Comparison of ENCODE assay signal across 10 mouse cellular contexts in the genomic region with DNA sequence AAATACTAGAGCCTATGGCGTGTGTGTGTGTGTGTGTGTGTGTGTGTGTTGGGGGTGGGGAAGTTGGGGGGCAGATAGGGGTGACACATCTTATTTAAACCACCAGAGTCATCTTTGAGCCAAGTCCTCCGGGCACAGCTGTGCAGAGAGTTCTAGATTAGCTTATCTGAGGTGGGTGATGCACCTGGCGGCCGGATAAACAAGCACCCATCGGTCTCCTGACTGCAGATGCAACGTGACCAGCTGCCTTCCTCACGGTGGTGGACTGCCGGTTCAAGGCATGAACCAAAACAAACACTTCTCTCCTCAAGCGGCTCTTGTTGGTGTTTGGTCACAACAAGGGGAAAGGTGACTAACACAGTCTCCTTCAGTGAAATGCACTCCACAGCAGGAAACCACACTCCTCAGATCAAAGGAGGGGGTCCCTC. TPM values are rescaled to one million over a fixed set of nuclear protein-coding genes. Genes with fewer than 3 reads are reported as not detected.
DNase-seq lines count a peak whose midpoint lies in the region; ATAC-seq and TF ChIP-seq lines count a peak whose summit lies in the region.
"Had no signal": no experiment of that assay in that cellular context is flagged by ENCODE, and none has a peak within 500 bp of the region (broad histone marks: within the 10 kb centered on the region; RNA-seq: fewer than 3 reads in every experiment).

No protein-coding gene starts in this region.

- H3K4me2 ChIP-seq in liver, embryonic 13.5 days: peak overlapping the region; percentile 33
- H3K4me2 ChIP-seq in neural tube, embryonic 15.5 days: no peak overlapping the region
- no peak overlapping the region for H3K4me2 ChIP-seq in hindbrain, embryonic 14.5 days (replicated peaks)
- H3K4me2 ChIP-seq: limb, embryonic 15.5 days had no signal

- H3K27me3 ChIP-seq in liver, embryonic 13.5 days: no peaks in the 10 kb centered on the region
- no peaks in the 10 kb centered on the region for H3K27me3 ChIP-seq in neural tube, embryonic 15.5 days (replicated peaks)
- no peaks in the 10 kb centered on the region for H3K27me3 ChIP-seq in hindbrain, embryonic 14.5 days (ENCODE audit: control insufficient read depth, insufficient read depth, low read length)
- H3K27me3 ChIP-seq: limb, embryonic 15.5 days had no signal

- no peak for TF ChIP-seq POLR2A in olfactory bulb, adult 2 months (IDR thresholded peaks at IDR 0.05; ENCODE audit: insufficient read depth, low read depth, low read length)

- peak; percentile 74 for ATAC-seq in erythroblast, adult 5-6 weeks (replicated peaks; ENCODE audit: low FRiP score, poor library complexity, severe bottlenecking)
- ATAC-seq in liver, embryonic 13.5 days (ENCODE audit: low read depth): peak; percentile 70
- no peak for ATAC-seq in neural tube, embryonic 15.5 days (ENCODE audit: low FRiP score)
- ATAC-seq in frontal cortex, adult (ENCODE audit: low TSS enrichment): no peak
- no peak for ATAC-seq in hindbrain, embryonic 14.5 days (ENCODE audit: low FRiP score)

- no peak for TF ChIP-seq CTCF in olfactory bulb, adult 2 months (IDR thresholded peaks at IDR 0.05; ENCODE audit: insufficient read depth, low read depth, low read length)

- no peaks in the 10 kb centered on the region for H3K9me3 ChIP-seq in liver, embryonic 13.5 days (replicated peaks)
- H3K9me3 ChIP-seq in neural tube, embryonic 15.5 days (replicated peaks): no peaks in the 10 kb centered on the region
- H3K9me3 ChIP-seq in hindbrain, embryonic 14.5 days (ENCODE audit: control insufficient read depth, low read length): no peaks in the 10 kb centered on the region
- H3K9me3 ChIP-seq: limb, embryonic 15.5 days had no signal

- no peaks in the 10 kb centered on the region for H3K36me3 ChIP-seq in liver, embryonic 13.5 days
- no peaks in the 10 kb centered on the region for H3K36me3 ChIP-seq in neural tube, embryonic 15.5 days
- no peaks in the 10 kb centered on the region for H3K36me3 ChIP-seq in hindbrain, embryonic 14.5 days (replicated peaks; ENCODE audit: control insufficient read depth, insufficient read depth)
- H3K36me3 ChIP-seq: limb, embryonic 15.5 days had no signal

- H3K27ac ChIP-seq in liver, embryonic 13.5 days: peak overlapping the region; percentile 73
- peak overlapping the region; percentile 22; the same call in 1 of the 2 replicates for H3K27ac ChIP-seq in olfactory bulb, adult 2 months (ENCODE audit: insufficient read depth, low read depth, low read length)
- H3K27ac ChIP-seq in neural tube, embryonic 15.5 days (replicated peaks): no peak overlapping the region
- H3K27ac ChIP-seq in hindbrain, embryonic 14.5 days: no peak overlapping the region
- H3K27ac ChIP-seq: limb, embryonic 15.5 days had no signal

- H3K9ac ChIP-seq in liver, embryonic 13.5 days: no peak overlapping the region
- H3K9ac ChIP-seq in neural tube, embryonic 15.5 days (replicated peaks): no peak overlapping the region
- H3K9ac ChIP-seq in hindbrain, embryonic 14.5 days: no peak overlapping the region
- H3K9ac ChIP-seq: limb, embryonic 15.5 days had no signal

- 9% methylated on average over 9 of the region's 9 CpGs for WGBS in liver, embryonic 13.5 days (ENCODE audit: insufficient replicate concordance)
- WGBS in olfactory bulb, adult 2 months: 64% methylated on average over 9 of the region's 9 CpGs
- WGBS in neural tube, embryonic 15.5 days: 75% methylated on average over 9 of the region's 9 CpGs
- 75% methylated on average over 9 of the region's 9 CpGs for WGBS in hindbrain, embryonic 14.5 days

- DNase-seq in B cell, adult 2 months: peak; percentile 67 to 76
- peak; percentile 73 for DNase-seq in liver, embryonic 13.5 days
- DNase-seq in gastrocnemius, postnatal 25 days: no peak
- DNase-seq in hindbrain, embryonic 14.5 days (ENCODE audit: low spot score): no peak
- DNase-seq: heart, adult 18-20 months had no signal

- H3K4me3 ChIP-seq in liver, embryonic 13.5 days (replicated peaks): no peak overlapping the region
- H3K4me3 ChIP-seq in olfactory bulb, adult 2 months (ENCODE audit: insufficient read depth, low read depth, low read length): no peak overlapping the region
- H3K4me3 ChIP-seq in neural tube, embryonic 15.5 days (replicated peaks): no peak overlapping the region
- H3K4me3 ChIP-seq in hindbrain, embryonic 14.5 days (replicated peaks; ENCODE audit: low read length): no peak overlapping the region
- H3K4me3 ChIP-seq: limb, embryonic 15.5 days had no signal

- peaks cover 55% of the 10 kb centered on the region for H3K4me1 ChIP-seq in liver, embryonic 13.5 days (replicated peaks)
- H3K4me1 ChIP-seq in olfactory bulb, adult 2 months (ENCODE audit: control insufficient read depth, insufficient read depth, low read length): peaks cover 14% of the 10 kb centered on the region
- H3K4me1 ChIP-seq in neural tube, embryonic 15.5 days: no peaks in the 10 kb centered on the region
- no peaks in the 10 kb centered on the region for H3K4me1 ChIP-seq in hindbrain, embryonic 14.5 days (replicated peaks; ENCODE audit: control insufficient read depth, insufficient read depth, low read length)
- H3K4me1 ChIP-seq: limb, embryonic 15.5 days had no signal

RNA-seq across cellular contexts. Expression of gene Ppp2r5a, which starts 42.8 kb away (rescaled TPM):
- total RNA-seq in erythroblast, adult 5-6 weeks (2015; ENCODE audit: low replicate concordance): 52.7 and 60.3 TPM in 2 replicates
- 56.3 and 62.8 TPM in 2 replicates for total RNA-seq in erythroblast, adult 5-6 weeks (2017; ENCODE audit: low replicate concordance)
- 13.6 and 15.6 TPM in 2 replicates for polyA plus RNA-seq in liver, embryonic 13.5 days (2015; fragmentation: Nextera tagmentation; extraction: Ambion mirVana)
- polyA plus RNA-seq in olfactory bulb, adult 2 months (2012; ENCODE audit: insufficient read depth, insufficient read length, low replicate concordance, missing spikeins): 149 and 263 TPM in 2 replicates
- polyA plus RNA-seq in neural tube, embryonic 15.5 days (2015; fragmentation: Nextera tagmentation; extraction: Ambion mirVana): 8.7 and 11.9 TPM in 2 replicates
- total RNA-seq in gastrocnemius, postnatal 25 days (2021): 10 to 100 TPM; 72.6 to 78.7 TPM
- 12.6 and 14.4 TPM in 2 replicates for polyA plus RNA-seq in hindbrain, embryonic 14.5 days (2014; fragmentation: Nextera tagmentation; extraction: Ambion mirVana)

Comparison
In these comparisons a context has a peak if more than half of its experiments do, and no peak if none do; other contexts are left out.
1. DNase-seq: peak in B cell, adult 2 months (2 of 2) and liver, embryonic 13.5 days (single experiment); none in gastrocnemius, postnatal 25 days (single experiment) and hindbrain, embryonic 14.5 days (single experiment).
2. ATAC-seq: peak in erythroblast, adult 5-6 weeks (single experiment) and liver, embryonic 13.5 days (single experiment); none in neural tube, embryonic 15.5 days (single experiment), frontal cortex, adult (single experiment) and hindbrain, embryonic 14.5 days (single experiment).
3. H3K27ac ChIP-seq: peak in liver, embryonic 13.5 days (single experiment) and olfactory bulb, adult 2 months (single experiment); none in neural tube, embryonic 15.5 days (single experiment) and hindbrain, embryonic 14.5 days (single experiment).